Mouse (Mus musculus): ENCODE measurements around the gene Pphln1. TPM values are rescaled to one million over a fixed set of nuclear protein-coding genes. Genes with fewer than 3 reads are reported as not detected.

Pphln1 gene
- total RNA-seq, 2 experiments from 2014 or later = 49.6 to 67.8 TPM

- no peak for ATAC-seq (replicated peaks; ENCODE audit: poor library complexity, severe bottlenecking)
Observed at GRCm38 (mm10) chr15:93494700-93495099, 96.5 kb downstream of the Pphln1 start.

GRCm38 (mm10) chr15:93499866-93500265, 101.7 kb downstream of the Pphln1 start:
- no peak for ATAC-seq (replicated peaks; ENCODE audit: poor library complexity, severe bottlenecking)

GRCm38 (mm10) chr15:93502703-93503102, 104.6 kb downstream of the Pphln1 start:
- no peak for ATAC-seq (replicated peaks; ENCODE audit: poor library complexity, severe bottlenecking)

DNA sequence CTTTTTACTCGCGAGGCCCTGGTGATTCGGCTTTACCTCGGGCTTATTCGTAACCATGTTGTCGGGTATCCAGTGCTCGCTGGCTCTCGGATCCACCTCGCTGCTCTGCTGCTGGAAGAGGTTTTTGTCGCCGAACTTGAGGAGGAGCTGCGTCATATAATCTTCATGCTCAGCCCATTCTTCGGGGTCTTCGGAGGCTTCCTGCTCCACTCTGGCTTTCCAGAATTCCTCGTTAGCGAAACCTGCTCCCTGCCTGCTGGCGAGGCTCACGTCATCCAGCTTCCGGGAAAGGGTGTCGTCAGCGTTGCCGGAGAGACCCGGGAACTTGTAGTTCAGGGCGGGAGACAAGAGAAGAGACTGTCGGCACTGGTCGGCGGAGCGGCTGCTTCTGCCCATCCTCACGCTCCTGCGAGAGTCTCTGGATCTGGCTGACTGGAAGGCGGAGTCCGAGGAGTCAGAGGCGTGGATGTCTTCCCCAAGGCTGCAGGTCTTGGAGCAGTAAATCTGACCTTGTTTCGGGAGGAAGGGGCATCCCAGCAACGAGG, 105.1 kb downstream of the Pphln1 start:
- no peak for ATAC-seq (replicated peaks; ENCODE audit: poor library complexity, severe bottlenecking)

DNA sequence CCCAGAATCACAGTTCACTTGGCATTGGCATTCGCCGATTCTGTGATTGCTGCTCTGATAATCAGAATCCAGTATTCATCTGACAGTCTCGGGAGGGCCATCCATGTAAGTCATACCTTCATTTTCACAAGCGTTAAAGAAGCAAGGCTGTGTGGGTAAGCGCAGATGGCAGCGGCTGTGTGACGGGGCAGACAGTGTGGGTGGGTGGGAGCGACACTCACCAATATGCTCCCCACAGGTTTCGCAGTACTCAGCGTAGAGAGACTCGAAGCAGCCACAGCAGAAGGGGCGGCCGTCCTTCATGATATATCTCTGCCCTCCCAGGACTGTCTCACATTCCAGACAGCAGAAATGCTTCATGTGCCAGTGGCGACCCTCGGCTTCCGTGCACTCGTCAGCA, 106.7 kb downstream of the Pphln1 start:
- ATAC-seq (replicated peaks; ENCODE audit: poor library complexity, severe bottlenecking) = no peak

GRCm38 (mm10) chr15:93510690-93511336, 112.7 kb downstream of the Pphln1 start:
- no peak for ATAC-seq (replicated peaks; ENCODE audit: poor library complexity, severe bottlenecking)

DNA sequence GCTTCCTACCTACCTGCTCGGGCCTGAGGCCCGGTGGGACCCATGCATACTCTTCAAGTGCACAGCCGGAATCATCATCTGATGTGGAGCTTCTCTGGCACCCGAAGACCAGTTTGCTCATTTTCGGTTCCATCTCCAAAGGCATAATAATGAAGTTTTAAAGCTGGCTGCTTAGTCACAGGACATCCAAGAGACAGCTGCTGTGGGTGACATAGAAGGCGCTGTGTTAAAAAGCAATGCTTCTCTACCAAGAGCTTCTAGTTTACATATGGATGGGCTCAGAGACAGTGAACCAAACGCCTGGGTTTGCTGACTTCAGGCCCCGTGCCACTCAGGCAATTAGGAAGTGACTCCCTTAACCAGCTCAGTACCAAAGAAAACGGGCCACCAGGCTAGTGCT, 114.3 kb downstream of the Pphln1 start:
- no peak for ATAC-seq (replicated peaks; ENCODE audit: poor library complexity, severe bottlenecking)

DNA sequence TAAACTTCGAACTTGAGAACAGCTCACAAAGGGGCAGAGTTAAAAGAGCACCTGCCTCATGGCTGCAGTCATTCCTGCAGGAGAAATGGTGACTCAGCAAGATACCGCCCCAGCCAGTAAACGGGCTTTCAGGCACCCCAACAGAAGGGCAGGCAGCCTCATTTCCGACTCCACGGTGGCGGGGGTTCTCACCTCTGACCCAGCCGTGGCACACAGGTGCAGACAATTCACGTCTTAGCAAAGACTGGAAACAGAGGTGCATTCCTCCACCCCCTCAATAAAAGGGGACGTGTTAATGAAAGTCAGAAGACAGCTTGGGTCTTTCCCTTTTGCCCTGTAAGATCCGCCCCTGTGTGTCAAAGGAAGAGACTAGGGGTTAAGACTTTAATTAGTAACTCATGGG, 115.8 kb downstream of the Pphln1 start:
- peak; percentile 34; the same call in 1 of the 2 replicates for ATAC-seq (replicated peaks; ENCODE audit: poor library complexity, severe bottlenecking)

DNA sequence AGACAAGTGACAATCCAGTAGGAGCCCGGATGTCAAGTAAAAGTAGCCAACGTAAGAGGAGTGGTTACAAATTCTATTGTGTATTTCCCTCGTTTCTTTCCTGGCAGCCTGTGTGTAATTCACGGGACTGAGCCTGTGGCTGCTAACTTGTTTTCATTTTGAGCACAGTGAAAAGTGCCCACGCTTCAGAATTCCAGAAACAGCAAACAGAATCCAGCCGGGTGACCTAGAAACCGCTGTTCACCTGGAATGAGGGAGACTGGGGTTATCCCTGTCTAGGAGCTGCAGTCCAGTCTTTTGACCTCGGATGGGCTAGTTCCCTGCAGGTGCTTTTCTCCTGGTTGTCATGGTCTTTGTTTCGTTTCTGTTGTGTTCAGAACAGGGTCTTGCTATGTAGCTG, 117.2 kb downstream of the Pphln1 start:
- ATAC-seq (replicated peaks; ENCODE audit: poor library complexity, severe bottlenecking) = no peak

GRCm38 (mm10) chr15:93517022-93517565, 118.9 kb downstream of the Pphln1 start:
- ATAC-seq (replicated peaks; ENCODE audit: poor library complexity, severe bottlenecking) = no peak

DNA sequence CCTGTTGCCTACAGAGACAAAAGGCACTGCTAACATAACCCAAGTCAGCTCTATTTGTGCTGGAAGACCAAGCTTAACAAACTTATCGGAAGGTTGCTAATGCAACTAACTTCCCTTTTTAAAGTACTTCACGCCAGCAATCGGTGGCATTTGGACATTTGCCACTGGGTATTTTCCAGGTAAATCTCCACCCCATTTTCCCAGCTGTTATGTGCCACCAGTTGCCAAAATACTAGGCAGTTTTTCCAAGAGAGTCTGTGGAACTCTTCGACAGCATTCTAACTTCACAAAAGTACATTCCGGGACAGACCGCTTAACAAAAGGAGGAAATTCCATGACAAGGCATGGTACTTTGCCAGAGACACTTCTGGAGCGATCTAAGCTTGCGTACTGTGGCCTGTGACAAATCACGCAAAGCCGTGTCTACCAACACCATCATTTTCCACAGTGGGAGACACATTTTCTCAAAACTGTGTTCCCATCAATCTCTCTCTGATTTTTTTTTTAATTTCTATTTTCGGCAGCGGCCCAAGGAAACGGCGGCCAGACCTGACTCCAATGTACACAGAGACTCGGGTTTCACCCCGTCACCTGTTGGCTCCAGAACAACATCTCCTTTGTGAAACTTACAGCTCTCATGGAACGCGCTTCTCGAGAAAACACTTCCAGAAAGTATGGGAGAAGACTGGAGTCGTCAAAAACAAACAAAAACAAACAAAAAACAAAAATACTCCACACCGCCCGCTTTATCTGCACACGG, 120.2 kb downstream of the Pphln1 start:
- no peak; the same call in 1 of the 2 replicates for ATAC-seq (replicated peaks; ENCODE audit: poor library complexity, severe bottlenecking)

DNA sequence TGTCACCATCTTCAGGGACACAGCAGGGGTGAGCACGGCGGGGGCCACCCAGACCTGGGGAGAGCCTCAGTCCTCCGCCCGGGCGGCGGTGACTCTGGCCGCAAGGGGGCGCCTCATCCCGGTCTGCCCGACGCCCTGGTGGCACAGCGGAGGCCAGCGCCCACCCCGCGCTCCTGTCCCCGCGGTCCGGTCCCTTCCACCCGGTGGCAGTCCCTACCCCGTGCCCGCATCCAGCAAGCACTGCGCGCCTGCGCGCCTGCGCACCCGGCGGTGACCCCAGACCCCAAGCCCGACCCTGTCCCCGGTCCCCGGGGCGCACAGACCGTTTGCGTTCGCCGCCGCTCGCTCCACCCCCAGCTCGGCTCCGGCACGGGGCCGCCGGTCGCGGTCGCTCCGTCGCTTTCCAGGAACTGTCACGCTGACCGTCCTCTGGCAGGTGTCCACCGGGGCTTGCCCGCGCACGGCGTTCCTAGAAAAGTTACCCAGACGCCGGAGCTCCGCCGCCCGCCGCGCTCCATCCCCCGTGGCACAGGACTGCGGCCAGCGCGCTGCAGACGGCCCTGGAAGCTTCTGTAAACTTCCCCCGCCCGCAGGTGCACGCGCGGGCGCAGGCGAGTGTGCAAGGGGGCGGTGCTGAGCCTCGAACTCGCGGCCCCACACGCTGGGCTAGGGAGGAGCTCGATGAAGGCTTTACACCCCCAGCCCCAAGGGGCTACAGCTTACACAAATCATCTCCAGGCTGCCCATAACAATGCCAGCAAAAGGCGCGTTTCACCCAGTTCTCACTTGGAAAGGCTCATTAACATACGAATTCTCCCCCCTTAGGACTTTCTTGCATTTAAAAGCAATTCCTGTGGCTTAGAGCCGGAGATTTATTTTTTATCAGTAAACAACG, 121.0 kb downstream of the Pphln1 start:
- peak; percentile 86 for ATAC-seq (replicated peaks; ENCODE audit: poor library complexity, severe bottlenecking)

DNA sequence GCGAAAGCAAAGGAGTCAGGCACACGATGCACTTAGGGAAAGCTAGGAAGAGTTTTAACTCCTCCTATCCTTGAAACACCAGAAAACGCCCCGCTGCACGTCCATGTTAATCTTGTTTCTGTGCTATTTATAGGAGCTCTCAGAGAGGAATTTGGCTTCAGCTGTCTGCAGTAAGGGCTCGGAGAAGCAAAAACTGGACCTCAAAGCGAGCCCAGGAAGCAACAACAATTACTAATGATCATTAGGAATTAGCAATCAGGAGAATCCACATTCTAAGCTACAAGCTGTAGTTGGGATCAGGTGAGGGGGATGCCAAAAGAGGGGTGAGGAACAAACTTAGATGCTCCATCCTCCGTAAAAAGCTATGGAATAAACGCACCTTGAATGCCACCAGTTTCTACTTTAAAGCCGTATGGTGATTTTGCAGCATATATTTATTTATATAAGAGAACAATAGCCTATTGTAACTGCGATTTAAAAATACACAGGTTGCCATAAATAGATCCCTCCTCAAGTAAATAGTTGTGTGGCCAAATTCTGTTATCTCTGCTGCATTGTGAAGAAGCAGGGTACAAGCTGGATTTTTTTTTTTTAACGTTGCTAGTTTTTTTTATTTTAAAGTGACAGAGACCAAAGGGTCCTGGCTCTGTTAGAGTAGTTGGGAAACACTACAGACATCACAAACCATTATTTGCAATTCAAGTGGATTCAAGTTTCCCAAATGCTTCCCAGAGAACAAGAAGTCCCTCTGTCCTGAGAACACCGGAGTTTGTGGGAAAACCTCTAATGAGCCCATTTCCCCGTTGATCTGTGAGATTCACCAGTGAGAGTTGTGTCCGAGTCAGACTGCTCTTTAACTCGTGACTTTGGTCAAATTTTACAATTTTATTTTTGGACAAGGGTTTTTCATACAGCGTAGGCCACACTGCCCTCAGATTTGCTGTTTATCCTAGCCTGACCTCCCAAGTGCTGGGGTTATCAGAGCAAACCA, 122.0 kb downstream of the Pphln1 start:
- ATAC-seq (replicated peaks; ENCODE audit: poor library complexity, severe bottlenecking) = no peak

DNA sequence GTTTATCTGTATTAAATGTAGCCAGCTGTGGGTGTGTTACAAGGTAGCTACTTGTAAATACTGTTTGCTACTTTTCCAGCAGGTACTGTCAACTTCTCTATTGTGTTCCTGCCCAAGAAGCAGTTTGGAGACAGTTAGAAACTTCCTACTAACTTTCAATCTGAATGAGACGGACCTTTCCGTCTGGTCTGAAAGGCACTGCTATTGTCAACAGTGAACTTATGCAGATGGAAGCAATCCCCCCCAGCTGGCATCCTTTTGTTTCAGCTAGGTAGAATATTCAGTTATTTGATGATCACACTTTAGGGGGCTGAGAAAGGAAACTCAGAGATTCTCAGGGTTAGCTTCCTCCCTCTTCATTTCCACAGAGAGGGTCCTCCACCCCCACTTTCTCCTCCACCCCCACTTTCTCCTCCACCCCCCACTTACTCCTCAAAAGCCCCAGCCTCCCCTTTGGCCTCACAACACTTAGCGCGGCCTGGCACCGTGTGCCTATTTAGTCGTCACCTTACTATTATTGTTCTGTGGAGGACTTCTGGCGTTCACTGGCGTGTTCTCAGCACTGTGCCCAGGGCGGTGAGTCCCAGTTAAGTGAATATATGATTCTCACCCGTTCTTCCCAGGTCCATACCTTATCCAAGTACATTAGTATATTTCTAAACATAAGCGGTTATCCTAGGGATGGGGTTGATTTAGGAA, 123.1 kb downstream of the Pphln1 start:
- no peak for ATAC-seq (replicated peaks; ENCODE audit: poor library complexity, severe bottlenecking)

DNA sequence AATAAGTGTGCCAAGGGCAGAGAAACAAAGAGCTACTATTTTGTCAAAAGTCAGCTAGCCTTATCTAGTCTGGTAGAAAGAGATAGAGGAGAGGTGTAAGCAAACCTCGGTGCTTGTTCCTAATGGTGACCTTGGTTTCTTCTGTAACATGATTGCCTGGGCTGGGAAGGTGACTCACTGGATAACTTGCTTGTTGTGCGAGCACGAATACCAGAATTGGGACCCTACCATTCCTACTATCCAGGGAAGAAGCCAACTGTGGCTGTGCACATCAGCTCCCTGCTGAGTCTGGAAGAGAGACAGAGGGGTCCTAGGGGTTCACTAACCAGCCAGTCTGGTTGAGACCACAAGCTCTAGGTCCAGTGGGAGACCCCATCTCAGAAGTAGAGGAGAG, 123.6 kb downstream of the Pphln1 start:
- no peak for ATAC-seq (replicated peaks; ENCODE audit: poor library complexity, severe bottlenecking)

GRCm38 (mm10) chr15:93525305-93525917, 127.3 kb downstream of the Pphln1 start:
- no peak for ATAC-seq (replicated peaks; ENCODE audit: poor library complexity, severe bottlenecking)

DNA sequence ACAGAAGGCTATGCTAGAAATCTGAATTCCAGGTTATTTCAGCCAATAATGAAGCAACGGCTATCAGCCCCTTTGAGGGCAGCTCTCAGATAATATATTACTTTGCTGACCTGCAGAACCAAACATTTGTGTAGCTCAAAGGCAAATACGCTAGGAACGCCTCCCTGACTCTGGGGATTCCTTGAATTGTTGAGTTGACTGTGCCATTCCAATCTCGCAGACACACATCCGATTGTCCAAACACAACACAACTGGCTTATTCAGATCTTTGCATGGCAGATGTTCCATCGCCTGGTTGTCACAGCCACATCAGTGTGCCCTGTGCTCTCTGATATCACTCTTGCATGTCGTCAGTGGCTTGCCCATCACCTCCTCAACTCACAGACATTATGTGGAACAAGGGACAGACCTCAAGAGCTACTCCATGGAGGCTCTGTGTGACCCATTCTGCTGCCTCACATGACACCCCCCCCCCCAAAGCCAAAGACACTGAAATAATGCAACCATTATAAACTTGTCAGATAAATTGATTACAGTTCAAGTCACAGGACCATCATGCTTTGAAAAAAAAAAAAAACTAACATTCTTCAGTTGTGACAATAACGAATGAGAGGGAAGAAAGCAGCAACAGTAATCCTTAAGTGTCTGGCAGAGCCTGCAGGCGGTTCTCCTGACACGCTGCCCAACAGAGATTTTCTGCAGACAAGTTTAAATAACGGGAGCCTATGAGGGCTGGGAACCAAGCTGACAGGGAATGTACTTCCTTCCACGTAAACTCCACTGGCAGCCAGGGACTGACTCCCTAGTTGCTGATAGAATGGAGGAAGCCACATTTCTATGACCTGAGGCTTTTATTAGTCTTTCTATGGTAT, 131.9 kb downstream of the Pphln1 start:
- no peak for ATAC-seq (replicated peaks; ENCODE audit: poor library complexity, severe bottlenecking)
